Mouse (Mus musculus): ENCODE data around the gene Snrnp35.
"Not testable (repeated sequence)": the region's sequence is repeated elsewhere in the genome, so short reads cannot be mapped to it uniquely, and the experiment has no call there.

Snrnp35 gene

DNA sequence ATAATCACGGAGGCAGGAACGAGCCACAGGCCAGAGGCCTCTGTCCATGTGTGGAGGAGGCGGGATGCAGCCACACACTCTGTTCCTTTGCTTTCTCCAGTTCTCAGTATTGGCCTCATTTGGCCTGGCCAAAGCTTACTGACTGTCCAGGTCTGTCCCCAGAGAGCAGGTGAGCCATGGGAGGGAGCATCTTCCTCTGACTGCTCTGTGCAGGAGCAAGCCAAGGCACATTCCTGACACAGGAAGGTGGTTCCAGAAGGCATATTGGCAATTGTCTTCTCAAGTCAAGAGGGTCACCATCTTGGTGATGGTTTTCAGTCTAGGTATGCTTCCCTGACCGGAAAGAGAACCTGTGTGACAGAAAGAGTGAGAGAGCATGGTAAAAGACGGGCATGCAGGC is 19.5 kb upstream of the Snrnp35 start:
- DNase-seq, result no peak

DNA sequence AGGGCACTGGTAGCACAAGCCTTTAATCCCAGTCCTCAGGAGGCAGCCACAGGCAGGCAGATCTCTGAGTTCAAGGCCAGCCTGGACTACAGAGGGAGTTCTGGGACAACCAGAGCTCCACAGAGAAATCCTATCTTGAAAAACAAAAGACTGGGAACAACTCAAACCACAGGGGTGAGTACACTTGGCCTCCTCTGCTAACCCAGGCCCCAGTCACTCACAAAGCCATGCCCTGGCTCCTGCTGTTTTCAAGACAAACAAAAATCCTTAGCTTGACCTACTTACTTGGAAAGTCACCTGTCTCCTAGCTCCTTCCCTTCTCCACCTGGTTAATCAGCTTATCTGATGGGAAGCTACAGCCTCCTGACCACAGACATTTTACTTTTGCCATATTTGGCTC is 18.0 kb upstream of the Snrnp35 start:
- no peak for DNase-seq

- DNase-seq, result no peak
Measured at GRCm38 (mm10) chr5:124467766-124468165, 15.2 kb upstream of the Snrnp35 start.

DNA sequence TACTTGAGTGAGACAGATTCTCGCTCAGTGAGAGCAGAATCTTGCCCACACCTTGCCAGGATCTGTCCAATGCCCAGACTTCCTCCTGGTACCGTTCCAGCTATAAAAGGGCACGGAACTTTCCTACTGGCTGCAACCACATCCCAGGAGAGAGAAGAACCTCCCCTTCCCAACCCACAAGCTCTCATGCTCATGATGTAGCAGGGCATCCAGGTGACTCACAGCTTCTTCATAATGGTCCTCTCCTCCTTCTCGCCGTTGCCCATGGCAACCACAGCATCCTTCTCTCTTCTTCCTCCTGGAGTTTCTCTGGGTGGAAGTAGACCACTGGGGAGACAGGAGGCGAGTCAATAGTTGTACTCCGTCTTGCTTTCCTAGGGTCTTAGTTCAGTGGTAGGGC is 14.6 kb upstream of the Snrnp35 start:
- no peak for DNase-seq

DNA sequence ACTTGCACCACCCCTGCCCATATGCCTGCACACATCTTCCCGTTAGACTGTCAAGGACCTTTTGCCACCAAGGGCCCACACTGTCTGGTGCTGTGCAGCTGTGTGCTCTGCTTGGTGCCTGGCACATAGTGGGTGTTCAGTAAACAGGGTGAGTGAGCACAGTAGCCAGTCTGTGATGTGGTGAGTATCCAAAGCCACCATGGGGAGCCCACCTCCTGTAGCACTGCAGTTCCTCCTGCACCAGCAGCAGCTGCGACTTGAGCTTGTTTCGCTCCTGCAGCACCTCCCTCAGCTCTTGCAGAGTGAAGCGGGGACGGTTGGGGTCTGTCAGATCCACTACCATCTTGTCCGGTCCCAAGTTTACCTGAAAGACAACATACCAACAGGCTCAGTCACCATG is 13.4 kb upstream of the Snrnp35 start:
- no peak for DNase-seq

- DNase-seq, result no peak
Measured at GRCm38 (mm10) chr5:124470591-124471171, 12.3 kb upstream of the Snrnp35 start.

DNA sequence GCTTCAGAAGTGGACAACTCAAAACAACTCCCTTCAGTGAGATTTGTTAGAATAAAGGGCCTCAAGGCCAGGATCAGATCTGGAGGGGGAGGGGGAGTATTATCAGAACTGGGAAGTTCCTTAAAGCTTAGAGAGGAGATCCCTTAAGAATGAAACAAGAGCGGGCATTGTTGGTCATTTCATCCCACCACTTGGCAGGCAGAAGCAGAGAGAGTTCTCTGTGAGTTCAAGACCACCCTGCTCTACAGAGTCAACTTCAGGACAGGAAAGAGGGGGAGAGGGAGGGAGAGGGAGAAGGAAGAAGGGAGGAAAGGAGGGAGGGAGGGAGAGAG is 4.1 kb upstream of the Snrnp35 start:
- DNase-seq, result no peak

GRCm38 (mm10) chr5:124480119-124480518 is 2.8 kb upstream of the Snrnp35 start:
- DNase-seq, result no peak

DNA sequence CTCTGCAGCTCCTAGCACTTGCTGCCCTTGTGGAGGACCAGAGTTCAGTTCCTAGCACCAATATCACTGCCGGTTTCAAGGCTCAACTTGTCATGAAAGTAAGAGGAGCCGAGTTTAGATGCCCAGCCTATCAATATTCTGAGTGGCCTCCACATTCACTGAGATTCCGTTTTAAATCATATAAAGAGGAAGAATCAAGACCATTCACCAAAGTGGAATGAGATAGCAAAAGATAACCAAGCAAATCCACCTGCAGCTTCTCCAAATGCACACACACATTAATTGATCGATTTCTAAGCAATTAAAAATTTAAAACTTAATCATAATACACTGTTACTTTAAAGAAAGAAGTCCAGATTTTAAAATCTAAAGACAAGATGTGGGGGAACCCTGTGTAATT is 1.2 kb upstream of the Snrnp35 start:
- DNase-seq, result no peak

DNA sequence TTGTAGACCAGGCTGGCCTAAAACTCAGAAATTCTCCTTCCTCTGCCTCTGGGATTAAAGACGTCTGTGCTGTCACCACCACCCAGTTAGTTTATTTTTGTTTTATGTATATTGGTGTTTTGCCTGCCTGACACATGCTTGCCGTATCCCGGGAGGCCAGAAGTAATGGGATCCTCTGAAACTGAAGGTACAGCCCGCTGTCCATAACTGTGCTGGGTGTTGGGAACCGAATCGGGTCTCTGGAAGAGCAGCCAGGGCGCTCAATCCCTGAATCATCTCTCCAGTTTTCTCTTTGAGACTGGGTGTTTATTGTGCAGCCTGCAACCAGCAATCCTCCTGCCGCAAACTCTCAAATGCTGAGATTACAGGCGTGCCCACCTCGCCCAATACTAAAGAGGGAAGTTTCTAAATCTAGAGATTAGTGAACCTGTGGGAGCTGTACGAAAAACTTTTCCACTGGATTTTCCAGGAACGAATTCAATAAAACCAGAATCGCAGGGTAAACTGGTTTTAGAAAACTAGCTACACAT is 433 bp upstream of the Snrnp35 start:
- peak; percentile 43 for DNase-seq

DNA sequence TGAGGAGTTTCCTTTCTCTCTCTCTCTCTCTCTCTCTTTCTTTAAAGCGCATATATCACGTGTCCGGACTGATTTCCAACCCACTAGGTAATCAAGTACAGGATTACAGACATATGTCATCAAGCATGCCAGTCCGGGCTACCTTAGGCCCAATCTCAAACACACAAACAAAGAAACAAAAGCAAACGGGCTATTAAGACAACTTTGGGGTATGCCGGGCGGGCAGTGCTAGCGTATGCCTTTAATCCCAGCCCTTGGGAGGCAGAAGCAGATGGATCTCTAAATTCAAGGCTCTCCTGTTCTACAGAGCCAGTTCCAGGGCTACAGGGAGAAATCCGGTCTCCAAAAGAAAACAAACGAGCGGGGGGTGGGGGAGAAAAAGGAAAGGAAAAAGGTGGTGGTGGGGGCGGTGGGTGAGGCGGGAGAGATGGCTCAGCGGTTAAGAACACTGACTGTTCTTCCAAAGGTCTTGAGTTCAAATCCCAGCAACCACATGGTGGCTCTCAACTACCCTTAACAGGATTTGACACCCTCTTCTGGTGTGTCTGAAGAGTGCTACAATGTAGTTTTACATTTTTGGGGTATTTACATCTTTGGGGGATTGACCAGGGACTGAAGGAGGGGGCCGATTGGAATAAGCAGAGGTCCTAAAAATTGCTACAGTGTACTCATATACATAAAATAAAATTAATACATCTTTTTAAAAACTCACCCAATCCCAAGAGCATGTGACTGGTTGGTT is 892 bp downstream of the Snrnp35 start:
- no peak for DNase-seq

DNA sequence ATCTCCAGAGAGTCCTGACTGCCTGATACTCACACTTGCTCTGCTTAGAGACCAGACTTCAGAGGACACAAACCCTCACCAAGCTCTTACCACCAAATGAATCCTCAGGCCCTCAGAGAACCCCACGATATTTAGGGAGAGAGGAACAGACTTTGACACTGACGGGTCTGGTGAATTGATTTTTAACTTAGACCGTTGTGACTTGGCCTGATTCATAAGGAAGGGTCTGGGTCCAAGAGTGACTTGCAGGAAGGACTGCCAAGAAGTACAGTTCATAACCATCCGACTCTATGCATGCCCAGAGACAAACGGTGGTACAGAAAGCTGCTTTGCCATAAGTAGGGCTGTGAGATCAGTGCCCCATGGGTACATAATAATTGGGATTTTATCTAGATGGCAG is 2.7 kb downstream of the Snrnp35 start:
- DNase-seq, result no peak

- DNase-seq, result no peak
Measured at GRCm38 (mm10) chr5:124488885-124489284, 6.0 kb downstream of the Snrnp35 start.

GRCm38 (mm10) chr5:124491732-124492131 is 8.8 kb downstream of the Snrnp35 start:
- no peak for DNase-seq

GRCm38 (mm10) chr5:124492618-124493017 is 9.7 kb downstream of the Snrnp35 start:
- DNase-seq, result no peak

GRCm38 (mm10) chr5:124493455-124493854 is 10.5 kb downstream of the Snrnp35 start:
- no peak for DNase-seq

- DNase-seq, result no peak
Measured at GRCm38 (mm10) chr5:124495547-124495946, 12.6 kb downstream of the Snrnp35 start.

DNA sequence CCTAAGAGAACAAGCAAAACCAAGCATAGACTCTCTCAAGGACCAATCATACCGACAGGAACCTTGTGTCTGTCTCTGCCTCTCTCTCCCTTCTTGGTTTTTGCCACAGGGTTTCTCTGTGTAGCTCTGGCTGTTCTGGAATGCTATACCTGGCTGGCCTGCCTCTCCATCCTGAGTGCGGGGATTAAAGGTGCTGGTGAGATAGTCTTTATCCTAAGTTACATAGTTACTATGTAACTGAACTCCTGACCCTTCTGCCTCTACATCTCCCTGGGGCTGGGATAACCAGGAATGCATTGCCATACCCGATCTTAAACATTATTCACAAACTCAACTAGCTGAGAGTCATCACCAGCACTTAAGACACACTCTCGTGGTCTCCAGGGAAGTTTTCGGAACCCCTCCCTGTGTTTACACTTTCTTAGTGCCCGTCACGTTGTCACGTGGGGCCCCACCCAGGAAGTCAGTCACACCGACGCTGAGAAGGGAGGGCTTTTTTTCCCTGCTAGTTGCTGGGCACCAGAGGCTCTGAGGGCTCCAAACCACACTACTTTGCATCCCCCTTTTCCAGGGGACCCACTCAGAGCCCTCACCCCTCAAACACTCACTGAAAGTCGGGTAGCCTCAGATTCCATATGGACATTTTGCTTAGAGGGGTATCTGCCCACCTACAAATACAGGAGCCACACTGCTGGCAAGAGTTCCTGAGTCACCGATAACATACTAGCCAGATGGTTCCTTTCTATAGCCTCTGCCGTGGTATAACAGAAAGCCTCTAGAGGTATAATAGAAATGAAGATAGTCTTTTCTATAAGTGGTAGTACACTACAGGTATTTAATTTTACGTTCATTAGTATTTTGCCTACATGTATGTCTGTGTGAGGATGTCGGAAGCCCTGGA is 13.9 kb downstream of the Snrnp35 start:
- DNase-seq, result peak; percentile 71

DNA sequence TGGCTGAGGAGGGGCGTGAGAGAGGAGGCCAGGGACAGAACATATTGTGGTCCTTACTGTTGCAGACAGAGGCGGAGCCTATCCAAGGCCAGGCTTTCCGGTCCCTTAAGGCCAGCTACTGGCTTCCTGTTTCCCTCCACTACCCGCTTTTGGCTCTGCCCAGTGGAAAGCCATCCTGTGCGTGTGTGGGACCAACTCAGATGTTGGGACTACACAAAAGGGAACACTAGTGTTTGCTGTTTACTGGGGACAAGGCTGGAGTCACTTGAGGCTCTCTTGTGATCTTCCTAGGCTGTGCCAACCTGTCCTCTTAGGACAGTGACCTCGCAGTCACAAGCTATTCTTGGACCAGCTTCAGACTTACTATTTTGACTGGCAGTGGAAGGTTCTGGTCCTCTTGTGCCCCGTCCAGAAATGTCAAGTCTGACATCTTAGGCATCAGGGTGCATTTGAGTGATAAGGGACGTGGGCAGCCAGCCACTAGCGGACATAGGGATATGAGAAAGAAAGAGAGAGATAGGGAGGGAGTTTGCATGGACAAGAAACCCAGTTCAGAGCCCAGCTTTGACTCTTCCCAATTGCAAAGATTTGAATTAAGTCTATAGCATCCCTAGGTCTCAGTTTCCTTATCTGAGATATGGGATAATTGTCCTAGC is 15.4 kb downstream of the Snrnp35 start:
- DNase-seq, result peak; percentile 78

DNA sequence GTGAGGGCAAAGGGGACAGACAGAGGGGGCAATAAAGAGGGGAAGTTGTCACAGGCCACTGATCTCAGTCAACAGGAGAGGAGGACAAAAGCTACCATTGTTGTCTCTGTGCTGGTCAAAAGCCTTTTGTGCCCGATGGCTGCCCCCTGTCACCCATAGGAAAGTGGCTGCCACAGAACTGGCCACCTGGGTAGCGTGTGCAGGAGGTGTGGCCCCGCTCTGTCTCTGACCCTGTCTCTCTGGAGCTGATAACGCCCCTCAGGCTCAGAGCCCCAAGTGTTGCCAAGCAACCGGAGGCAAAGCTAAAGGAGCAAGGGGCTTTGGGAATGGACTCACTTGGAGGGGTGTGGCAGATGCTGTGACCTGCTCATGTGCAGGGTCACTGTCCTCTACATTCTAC is 16.1 kb downstream of the Snrnp35 start:
- no peak for DNase-seq

DNA sequence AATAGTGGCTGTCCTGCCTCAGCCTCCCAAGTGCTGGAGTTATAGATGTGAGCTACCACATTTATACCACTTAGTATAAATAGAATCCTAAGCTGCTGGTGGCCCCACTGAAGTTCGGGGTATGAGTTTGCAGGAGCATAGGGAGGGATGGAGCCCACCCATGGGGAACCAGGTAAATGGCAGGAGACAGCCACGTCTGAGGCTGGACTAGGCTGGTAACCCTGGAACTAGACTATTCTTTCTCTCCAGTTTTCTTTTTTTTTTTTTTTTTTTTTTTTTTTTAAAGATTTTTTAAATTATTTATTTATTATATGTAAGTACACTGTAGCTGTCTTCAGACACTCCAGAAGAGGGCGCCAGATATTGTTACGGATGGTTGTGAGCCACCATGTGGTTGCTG is 17.1 kb downstream of the Snrnp35 start:
- DNase-seq, result not testable (repeated sequence)

GRCm38 (mm10) chr5:124500573-124500972 is 17.6 kb downstream of the Snrnp35 start:
- no peak for DNase-seq

- DNase-seq, result no peak
Measured at GRCm38 (mm10) chr5:124501541-124501940, 18.6 kb downstream of the Snrnp35 start.

Measured in lung, postnatal 36 days (tissue).